Mouse (Mus musculus): ENCODE data around the gene Secisbp2.

GRCm38 (mm10) chr13:51697455-51697854 lies 46.0 kb downstream of the Secisbp2 start:
- no peak for TF ChIP-seq CTCF (IDR thresholded peaks at IDR 0.05)
- no peak for TF ChIP-seq EP300 (IDR thresholded peaks at IDR 0.05)
